Mouse (Mus musculus): Measurements from ENCODE around the gene Igll1. TPM values are rescaled to one million over a fixed set of nuclear protein-coding genes. Genes with fewer than 3 reads are reported as not detected.

Gene Igll1
- polyA plus RNA-seq (2015; fragmentation: Nextera tagmentation; extraction: Ambion mirVana) = 0.19 and 0.61 TPM in 2 replicates

GRCm38 (mm10) chr16:16863978-16864377 lies at the start of gene Igll1:
TSS of gene Igll1 (minus strand) at chr16:16863985.
- ATAC-seq (replicated peaks; ENCODE audit: low FRiP score) = no peak
- H3K36me3 ChIP-seq = no peaks in the 10 kb centered on the region
- no peak within 1 kb of the TSS for H3K27ac ChIP-seq
- no peak within 1 kb of the TSS for H3K4me2 ChIP-seq
- H3K27me3 ChIP-seq = no peaks in the 10 kb centered on the region
- 74% methylated on average over 2 of the region's 2 CpGs for WGBS
- no peaks in the 10 kb centered on the region for H3K4me1 ChIP-seq
- H3K9me3 ChIP-seq (replicated peaks) = no peaks in the 10 kb centered on the region
- no peak within 1 kb of the TSS for H3K4me3 ChIP-seq (replicated peaks)
- H3K9ac ChIP-seq = no peak within 1 kb of the TSS

GRCm38 (mm10) chr16:16913440-16913839 lies 49.7 kb upstream of the Igll1 start:
- H3K27ac ChIP-seq = no peak overlapping the region
- H3K4me2 ChIP-seq = no peak overlapping the region
- H3K27me3 ChIP-seq = no peaks in the 10 kb centered on the region
- H3K9ac ChIP-seq = no peak overlapping the region
- H3K4me1 ChIP-seq = peaks cover 4% of the 10 kb centered on the region; the same call in 1 of the 2 replicates
- ATAC-seq (replicated peaks; ENCODE audit: low FRiP score) = no peak
- peaks cover 90% of the 10 kb centered on the region for H3K36me3 ChIP-seq
- no peak overlapping the region for H3K4me3 ChIP-seq (replicated peaks)
- WGBS = 87% methylated on average over 1 of the region's 1 CpGs
- H3K9me3 ChIP-seq (replicated peaks) = no peaks in the 10 kb centered on the region

- no peak overlapping the region for H3K9ac ChIP-seq
- H3K36me3 ChIP-seq = peaks cover 89% of the 10 kb centered on the region
- WGBS = 48% methylated on average over 13 of the region's 13 CpGs
- peak; percentile 89 for ATAC-seq (replicated peaks; ENCODE audit: low FRiP score)
- no peak overlapping the region for H3K4me3 ChIP-seq (replicated peaks)
- H3K4me1 ChIP-seq = peaks cover 4% of the 10 kb centered on the region; the same call in 1 of the 2 replicates
- H3K4me2 ChIP-seq = no peak overlapping the region
- peak overlapping the region; percentile 41 for H3K27ac ChIP-seq
- no peaks in the 10 kb centered on the region for H3K9me3 ChIP-seq (replicated peaks)
- no peaks in the 10 kb centered on the region for H3K27me3 ChIP-seq
These were observed 48.1 kb upstream of the Igll1 start for GRCm38 (mm10) chr16:16911641-16912597.

GRCm38 (mm10) chr16:16907799-16908198 lies 44.0 kb upstream of the Igll1 start:
- H3K36me3 ChIP-seq = peaks cover 85% of the 10 kb centered on the region
- ATAC-seq (replicated peaks; ENCODE audit: low FRiP score) = peak; percentile 61; the same call in 1 of the 2 replicates
- 70% methylated on average over 6 of the region's 6 CpGs for WGBS

GRCm38 (mm10) chr16:16903188-16903587 lies 39.4 kb upstream of the Igll1 start:
- no peak for ATAC-seq (replicated peaks; ENCODE audit: low FRiP score)
- Histone ChIP-seq H3K4me2 (no peak overlapping the region), H3K36me3 (peaks cover 48% of the 10 kb centered on the region), H3K4me3 (replicated peaks) (no peak overlapping the region), H3K27ac (no peak overlapping the region), H3K4me1 (0 out of 2 replicates have a peak, but pooled peaks cover 4% of the 10 kb centered on the region), H3K9me3 (replicated peaks) (no peaks in the 10 kb centered on the region), H3K9ac (no peak overlapping the region), H3K27me3 (no peaks in the 10 kb centered on the region)
- 84% methylated on average over 5 of the region's 5 CpGs for WGBS

More at GRCm38 (mm10) chr16:16907799-16908198, 44.0 kb upstream of the Igll1 start:
- H3K4me2 ChIP-seq = no peak overlapping the region
- no peak overlapping the region for H3K9ac ChIP-seq
- no peak overlapping the region for H3K4me3 ChIP-seq (replicated peaks)
- no peaks in the 10 kb centered on the region for H3K27me3 ChIP-seq
- H3K4me1 ChIP-seq = peaks cover 4% of the 10 kb centered on the region; the same call in 1 of the 2 replicates
- H3K27ac ChIP-seq = peak overlapping the region; percentile 77; the same call in 1 of the 2 replicates
- H3K9me3 ChIP-seq (replicated peaks) = no peaks in the 10 kb centered on the region

GRCm38 (mm10) chr16:16902329-16902728 lies 38.5 kb upstream of the Igll1 start:
- 74% methylated on average over 4 of the region's 4 CpGs for WGBS
- H3K27ac ChIP-seq = peak overlapping the region; percentile 30; the same call in 1 of the 2 replicates

GRCm38 (mm10) chr16:16897056-16897584 lies 33.3 kb upstream of the Igll1 start:
- WGBS = 22% methylated on average over 10 of the region's 10 CpGs
- no peaks in the 10 kb centered on the region for H3K27me3 ChIP-seq
- H3K9me3 ChIP-seq (replicated peaks) = no peaks in the 10 kb centered on the region
- peaks cover 17% of the 10 kb centered on the region for H3K4me1 ChIP-seq
- peak overlapping the region; percentile 68 for H3K4me3 ChIP-seq (replicated peaks)
- H3K27ac ChIP-seq = peak overlapping the region; percentile 45
- peak overlapping the region; percentile 68 for H3K4me2 ChIP-seq
- ATAC-seq (replicated peaks; ENCODE audit: low FRiP score) = peak; percentile 43
- peak overlapping the region; percentile 72 for H3K9ac ChIP-seq
- peaks cover 28% of the 10 kb centered on the region for H3K36me3 ChIP-seq

More at GRCm38 (mm10) chr16:16902329-16902728, 38.5 kb upstream of the Igll1 start:
- Histone ChIP-seq H3K4me1 (peaks cover 9% of the 10 kb centered on the region), H3K9me3 (replicated peaks) (no peaks in the 10 kb centered on the region), H3K27me3 (no peaks in the 10 kb centered on the region), H3K9ac (no peak overlapping the region), H3K36me3 (peaks cover 39% of the 10 kb centered on the region), H3K4me3 (replicated peaks) (no peak overlapping the region), H3K4me2 (no peak overlapping the region)
- no peak for ATAC-seq (replicated peaks; ENCODE audit: low FRiP score)

GRCm38 (mm10) chr16:16896382-16897055 lies 32.7 kb upstream of the Igll1 start, which contains the start of gene Ppm1f:
TSS of gene Ppm1f (plus strand) at chr16:16896469.
- Histone ChIP-seq H3K36me3 (peaks cover 34% of the 10 kb centered on the region), H3K4me3 (replicated peaks) (peak within 1 kb of the TSS; percentile 68), H3K27me3 (no peaks in the 10 kb centered on the region), H3K27ac (peak within 1 kb of the TSS; percentile 45), H3K9ac (peak within 1 kb of the TSS; percentile 72), H3K9me3 (replicated peaks) (no peaks in the 10 kb centered on the region), H3K4me1 (peaks cover 17% of the 10 kb centered on the region), H3K4me2 (peak within 1 kb of the TSS; percentile 68)
- WGBS = under 1% methylated on average over 29 of the region's 29 CpGs
- peak; percentile 94 for ATAC-seq (replicated peaks; ENCODE audit: low FRiP score)

GRCm38 (mm10) chr16:16896015-16896381 lies 32.2 kb upstream of the Igll1 start:
- peak overlapping the region; percentile 68 for H3K4me3 ChIP-seq (replicated peaks)

GRCm38 (mm10) chr16:16892366-16892765 lies 28.6 kb upstream of the Igll1 start:
- WGBS = 93% methylated on average over 7 of the region's 7 CpGs
- no peak overlapping the region for H3K27ac ChIP-seq
- H3K9ac ChIP-seq = no peak overlapping the region
- H3K4me3 ChIP-seq (replicated peaks) = no peak overlapping the region
- no peaks in the 10 kb centered on the region for H3K27me3 ChIP-seq
- no peaks in the 10 kb centered on the region for H3K9me3 ChIP-seq (replicated peaks)
- peaks cover 8% of the 10 kb centered on the region for H3K4me1 ChIP-seq
- no peak overlapping the region for H3K4me2 ChIP-seq
- peaks cover 75% of the 10 kb centered on the region for H3K36me3 ChIP-seq
- no peak for ATAC-seq (replicated peaks; ENCODE audit: low FRiP score)

More at GRCm38 (mm10) chr16:16896015-16896381, 32.2 kb upstream of the Igll1 start:
- Histone ChIP-seq H3K4me1 (peaks cover 17% of the 10 kb centered on the region), H3K27ac (peak overlapping the region; percentile 41; the same call in 1 of the 2 replicates), H3K4me2 (peak overlapping the region; percentile 68), H3K9ac (no peak overlapping the region), H3K36me3 (peaks cover 39% of the 10 kb centered on the region), H3K9me3 (replicated peaks) (no peaks in the 10 kb centered on the region), H3K27me3 (no peaks in the 10 kb centered on the region)
- no peak for ATAC-seq (replicated peaks; ENCODE audit: low FRiP score)
- WGBS = 19% methylated on average over 4 of the region's 4 CpGs

- H3K4me3 ChIP-seq (replicated peaks) = no peak overlapping the region
- no peak for ATAC-seq (replicated peaks; ENCODE audit: low FRiP score)
- H3K27me3 ChIP-seq = no peaks in the 10 kb centered on the region
- H3K9me3 ChIP-seq (replicated peaks) = no peaks in the 10 kb centered on the region
- H3K4me2 ChIP-seq = no peak overlapping the region
- H3K9ac ChIP-seq = no peak overlapping the region
- no peaks in the 10 kb centered on the region for H3K4me1 ChIP-seq
- 94% methylated on average over 1 of the region's 1 CpGs for WGBS
- peaks cover 100% of the 10 kb centered on the region for H3K36me3 ChIP-seq
- H3K27ac ChIP-seq = no peak overlapping the region
These were observed 24.6 kb upstream of the Igll1 start for GRCm38 (mm10) chr16:16888341-16888740.
